Mouse (Mus musculus): ENCODE data around the gene Chchd10.

DNA sequence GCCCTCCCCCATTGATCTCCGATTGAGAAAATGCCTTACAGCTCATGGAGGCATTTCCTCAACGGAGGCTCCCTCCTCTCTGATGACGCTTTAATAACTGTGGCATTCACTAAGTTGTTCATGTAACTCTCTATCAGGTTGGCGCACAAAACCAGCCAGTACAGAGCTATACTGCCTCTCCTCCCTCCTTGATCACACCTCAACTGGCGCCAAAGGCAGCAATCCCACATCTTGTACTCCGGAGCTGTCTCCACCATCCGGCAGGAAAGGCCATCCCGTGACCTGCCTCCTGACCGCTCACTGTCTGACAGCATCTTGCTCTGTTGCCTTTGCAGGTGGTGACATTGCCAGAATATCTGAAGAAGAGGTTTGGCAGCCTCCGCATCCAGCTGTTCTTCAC is 40.9 kb downstream of the Chchd10 start:
- no peak for TF ChIP-seq EP300 (IDR thresholded peaks at IDR 0.05)
- TF ChIP-seq CTCF (IDR thresholded peaks at IDR 0.05): no peak

All from lung, postnatal 0 days (tissue).